Mouse (Mus musculus) lung, adult 2 months (tissue): ENCODE data around the gene Serinc1. TPM values are rescaled to one million over a fixed set of nuclear protein-coding genes. Genes with fewer than 3 reads are reported as not detected.
"Not testable (repeated sequence)": the region's sequence is repeated elsewhere in the genome, so short reads cannot be mapped to it uniquely, and the experiment has no call there.

ENCODE experiments used
- DNase-seq: peaks from one replicate; pipeline ENCODE4 v3.0.0; 2022
- H3K4me1 ChIP-seq: fragments of 200-500 bp; 2 replicates; pipeline ENCODE4 v1.6.1; 2011; ENCODE audit warnings: low read length; ENCODE audit not compliant: control insufficient read depth, insufficient read depth
- H3K4me3 ChIP-seq: fragments of 200-500 bp; replicated peaks from 2 replicates; pipeline ENCODE3; 2011; ENCODE audit warnings: low read depth, mild to moderate bottlenecking, control low read depth, low read length; ENCODE audit errors: extremely low read depth
- CTCF ChIP-seq: fragments of 200-500 bp; IDR thresholded peaks from 2 replicates; pipeline ENCODE4 v1.5.1; 2011; ENCODE audit warnings: mild to moderate bottlenecking, low read length, control low read depth; ENCODE audit not compliant: insufficient read depth
- POLR2A ChIP-seq: fragments of 200-500 bp; IDR thresholded peaks from 2 replicates; pipeline ENCODE4 v1.6.1; 2011; ENCODE audit warnings: low read depth, mild to moderate bottlenecking, control low read depth, low read length, borderline replicate concordance; ENCODE audit errors: extremely low read depth
- WGBS: fragments of 180-500 bp; shearing (Covaris S2); methylation state at CpG from one replicate; pipeline ENCODE4 v1.1.7; 2018; 5-methylcytosine and 5-hydroxymethylcytosine counted together
- polyA plus RNA-seq: library from polyadenylated mRNA; depleted of rRNA; stranded (reverse); fragments of >200 nt; gene quantifications from 2 replicates; pipeline ENCODE4 v1.2.3, GENCODE M21; 2012; rRNA removed

Serinc1 gene
- polyA plus RNA-seq, result 58.1 and 75.5 TPM in 2 replicates

GRCm38 (mm10) chr10:57532218-57533101 lies at the start of gene Serinc1:
Serinc1 (minus strand) TSS chr10:57532530.
- TF ChIP-seq POLR2A, result peak; percentile 96; the same call in 1 of the 2 replicates
- no peak for TF ChIP-seq CTCF
- Histone ChIP-seq H3K4me1 (peaks cover 10% of the 10 kb centered on the region), H3K4me3 (peak within 1 kb of the TSS; percentile 88)
- WGBS, result 11% methylated on average over 49 of the region's 49 CpGs
- peak; percentile 92 for DNase-seq

GRCm38 (mm10) chr10:57576721-57577120 lies 44.4 kb upstream of the Serinc1 start:
- DNase-seq, result no peak
- TF ChIP-seq CTCF (no peak), POLR2A (no peak)
- WGBS, result 71% methylated on average over 2 of the region's 2 CpGs
- Histone ChIP-seq H3K4me1 (no peaks in the 10 kb centered on the region), H3K4me3 (no peak overlapping the region)

- DNase-seq, result no peak
- TF ChIP-seq POLR2A (no peak), CTCF (no peak)
- 57% methylated on average over 4 of the region's 4 CpGs for WGBS
- Histone ChIP-seq H3K4me1 (no peaks in the 10 kb centered on the region), H3K4me3 (no peak overlapping the region)
These were observed 39.8 kb upstream of the Serinc1 start for GRCm38 (mm10) chr10:57572130-57572529.

GRCm38 (mm10) chr10:57571211-57571730 lies 38.9 kb upstream of the Serinc1 start:
- DNase-seq, result peak; percentile 44
- TF ChIP-seq CTCF, result peak; percentile 55
- no peak for TF ChIP-seq POLR2A
- 37% methylated on average over 8 of the region's 8 CpGs for WGBS
- no peaks in the 10 kb centered on the region for H3K4me1 ChIP-seq
- H3K4me3 ChIP-seq, result no peak overlapping the region

GRCm38 (mm10) chr10:57569023-57569931 lies 36.9 kb upstream of the Serinc1 start:
- H3K4me1 ChIP-seq, result no peaks in the 10 kb centered on the region
- H3K4me3 ChIP-seq, result no peak overlapping the region
- 74% methylated on average over 13 of the region's 13 CpGs for WGBS
- DNase-seq, result no peak
- TF ChIP-seq POLR2A (no peak), CTCF (no peak)

GRCm38 (mm10) chr10:57566221-57566620 lies 33.9 kb upstream of the Serinc1 start:
- no peak for DNase-seq
- no peaks in the 10 kb centered on the region for H3K4me1 ChIP-seq
- H3K4me3 ChIP-seq, result no peak overlapping the region
- 38% methylated on average over 1 of the region's 1 CpGs for WGBS
- no peak for TF ChIP-seq POLR2A
- TF ChIP-seq CTCF, result no peak

GRCm38 (mm10) chr10:57557597-57557996 lies 25.3 kb upstream of the Serinc1 start:
- WGBS, result 65% methylated on average over 5 of the region's 5 CpGs
- no peak for DNase-seq
- TF ChIP-seq CTCF, result no peak
- no peak for TF ChIP-seq POLR2A
- no peaks in the 10 kb centered on the region for H3K4me1 ChIP-seq
- H3K4me3 ChIP-seq, result no peak overlapping the region

GRCm38 (mm10) chr10:57553719-57554118 lies 21.4 kb upstream of the Serinc1 start:
- no peak overlapping the region for H3K4me3 ChIP-seq
- no peaks in the 10 kb centered on the region for H3K4me1 ChIP-seq
- WGBS, result 78% methylated on average over 1 of the region's 1 CpGs
- TF ChIP-seq POLR2A, result no peak
- TF ChIP-seq CTCF, result no peak
- DNase-seq, result no peak

- TF ChIP-seq POLR2A, result no peak
- DNase-seq, result no peak
- H3K4me1 ChIP-seq, result no peaks in the 10 kb centered on the region
- H3K4me3 ChIP-seq, result no peak overlapping the region
- WGBS, result 80% methylated on average over 4 of the region's 4 CpGs
These were observed 17.3 kb upstream of the Serinc1 start for GRCm38 (mm10) chr10:57549631-57550030.

GRCm38 (mm10) chr10:57543890-57544289 lies 11.6 kb upstream of the Serinc1 start:
- not testable (repeated sequence) for DNase-seq, H3K4me3 ChIP-seq, H3K4me1 ChIP-seq
- 85% methylated on average over 9 of the region's 9 CpGs for WGBS
